Mouse (Mus musculus) bone marrow macrophage, adult 2 months (primary cell): ENCODE measurements around the gene Padi2.

Experiments
- CTCF ChIP-seq: IDR thresholded peaks from 2 replicates; pipeline ENCODE4 v1.5.1; 2012; ENCODE audit warnings: low read depth, mild to moderate bottlenecking, low read length, moderate library complexity
- POLR2A ChIP-seq: IDR thresholded peaks from 2 replicates; pipeline ENCODE4 v1.6.1; 2012; ENCODE audit warnings: mild to moderate bottlenecking, low read depth, low read length, borderline replicate concordance

- TF ChIP-seq CTCF (no peak), POLR2A (no peak)
Measured at GRCm38 (mm10) chr4:140959128-140959679, 53.1 kb downstream of the Padi2 start.
